Mouse (Mus musculus): ENCODE measurements at regions not wholly inside any gene's neighbourhood (a gene's known extent, or its start where the extent isn't known, plus 50 kb on each side); places are given as distances from the start of the nearest gene placed in this dataset.
A peak's percentile ranks its signal among the peaks of the same experiment; 100 is the strongest.

DNA sequence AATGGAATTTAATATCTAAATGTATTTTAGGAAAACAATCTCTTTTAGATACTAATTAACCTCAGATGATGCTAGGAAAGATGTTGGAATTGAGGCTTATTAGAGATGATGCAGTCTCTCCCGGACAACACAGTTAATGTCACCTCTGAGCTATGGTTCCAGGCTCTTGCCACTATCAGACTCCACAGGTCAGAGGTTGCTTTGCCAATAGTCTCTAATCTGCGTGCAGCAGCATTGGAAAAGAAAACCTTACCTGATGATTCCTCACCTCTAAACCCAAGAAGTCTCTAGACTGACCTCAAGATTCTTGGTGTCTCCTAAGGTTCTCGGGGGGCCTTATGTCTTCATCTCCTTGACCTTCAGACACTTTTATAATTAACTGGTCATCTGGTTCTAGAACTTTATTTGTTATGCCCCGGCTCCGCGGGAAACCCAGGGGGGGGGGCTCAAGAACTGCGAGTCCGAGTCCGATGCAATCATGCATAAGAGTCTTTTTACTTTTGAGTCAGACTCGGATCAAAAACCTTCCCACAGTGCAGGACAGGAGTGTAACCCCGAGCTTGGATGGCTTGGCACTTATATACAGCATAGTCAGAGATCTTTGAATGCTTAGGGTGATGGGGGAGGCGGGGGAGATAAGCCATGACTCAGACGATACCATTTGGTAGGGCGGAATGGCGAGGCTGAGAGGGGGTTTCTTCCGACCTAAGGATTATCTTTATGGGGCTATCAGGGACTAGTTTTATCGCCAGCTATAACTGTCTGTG, 626.9 kb downstream of the Zfp706 start:
- no peaks in the 10 kb centered on the region for H3K4me1 ChIP-seq (ENCODE audit: control insufficient read depth in 2 of 2, insufficient read depth in 2 of 2, low read length in 2 of 2, poor library complexity in 1 of 2)
- TF ChIP-seq ZC3H11A (IDR thresholded peaks at IDR 0.05; ENCODE audit: borderline replicate concordance, low read depth, low read length) (no peak), CHD2 (IDR thresholded peaks at IDR 0.05; ENCODE audit: low read depth, low read length) (no peak), ZNF384 (IDR thresholded peaks at IDR 0.05; ENCODE audit: low read depth, low read length) (no peak), MAFK (IDR thresholded peaks at IDR 0.05; ENCODE audit: insufficient read depth, low read depth, low read length) (no peak), HCFC1 (IDR thresholded peaks at IDR 0.05; ENCODE audit: borderline replicate concordance, insufficient read depth, low read length) (no peak)
- H3K9me3 ChIP-seq (ENCODE audit: control insufficient read depth, insufficient read depth, low read depth, low read length) = no peaks in the 10 kb centered on the region
- no peak overlapping the region for H3K27ac ChIP-seq (ENCODE audit: insufficient read depth, low read depth, low read length, poor library complexity, severe bottlenecking)
- no peak overlapping the region for H3K4me3 ChIP-seq (ENCODE audit: insufficient read depth in 1 of 2, low read depth in 1 of 2, low read length in 2 of 2, poor library complexity in 1 of 2, severe bottlenecking in 1 of 2)
- no peaks in the 10 kb centered on the region for H3K36me3 ChIP-seq (ENCODE audit: control insufficient read depth, insufficient read depth, low read length, poor library complexity, severe bottlenecking)
- H3K9ac ChIP-seq (ENCODE audit: insufficient read depth, low read depth, low read length, poor library complexity, severe bottlenecking) = no peak overlapping the region
- in situ Hi-C loops (cut with MboI; ENCODE audit: low sequenced_read_pairs in 2 of 2, unreplicated experiment in 2 of 2) = no loop called here
- DNase-seq (ENCODE audit: low read depth, low spot score) = no peak

DNA sequence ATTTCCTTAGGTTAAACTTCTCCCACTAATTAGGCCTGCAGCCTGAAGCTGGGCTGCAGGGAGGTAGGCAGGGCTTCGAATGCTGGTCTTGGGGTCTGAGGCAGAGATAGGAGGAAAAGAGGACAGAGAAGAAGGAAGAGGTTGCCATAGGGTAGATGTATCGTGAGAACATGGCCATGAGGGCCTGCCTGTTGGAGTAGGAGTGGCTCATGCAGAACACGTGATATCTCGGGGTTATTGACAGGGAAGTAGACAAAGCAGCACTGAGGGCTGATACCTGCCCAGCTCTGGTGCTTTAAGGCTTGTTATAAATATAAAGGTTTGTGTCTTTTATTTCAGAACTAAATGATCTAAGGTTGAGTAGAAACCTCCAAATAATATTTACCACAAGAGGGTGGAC, 628.9 kb downstream of the Zfp706 start:
- no peak for DNase-seq (ENCODE audit: low read depth, low spot score)
- no peak overlapping the region for H3K9ac ChIP-seq (ENCODE audit: insufficient read depth, low read depth, low read length, poor library complexity, severe bottlenecking)
- no peak for TF ChIP-seq HCFC1 (IDR thresholded peaks at IDR 0.05; ENCODE audit: borderline replicate concordance, insufficient read depth, low read length)
- no peak for TF ChIP-seq ZNF384 (IDR thresholded peaks at IDR 0.05; ENCODE audit: low read depth, low read length)
- no peak for TF ChIP-seq MAFK (IDR thresholded peaks at IDR 0.05; ENCODE audit: insufficient read depth, low read depth, low read length)
- no peak for TF ChIP-seq ZC3H11A (IDR thresholded peaks at IDR 0.05; ENCODE audit: borderline replicate concordance, low read depth, low read length)
- no peak for TF ChIP-seq CHD2 (IDR thresholded peaks at IDR 0.05; ENCODE audit: low read depth, low read length)
- H3K36me3 ChIP-seq (ENCODE audit: control insufficient read depth, insufficient read depth, low read length, poor library complexity, severe bottlenecking) = no peaks in the 10 kb centered on the region
- H3K4me3 ChIP-seq (ENCODE audit: insufficient read depth in 1 of 2, low read depth in 1 of 2, low read length in 2 of 2, poor library complexity in 1 of 2, severe bottlenecking in 1 of 2) = no peak overlapping the region
- H3K4me1 ChIP-seq (ENCODE audit: control insufficient read depth in 2 of 2, insufficient read depth in 2 of 2, low read length in 2 of 2, poor library complexity in 1 of 2) = peaks cover under 1 to 5% of the 10 kb centered on the region in 2 experiments; a peak in 3 of 4 replicates
- no peaks in the 10 kb centered on the region for H3K9me3 ChIP-seq (ENCODE audit: control insufficient read depth, insufficient read depth, low read depth, low read length)
- in situ Hi-C loops (cut with MboI; ENCODE audit: low sequenced_read_pairs in 2 of 2, unreplicated experiment in 2 of 2) = no loop called here
- H3K27ac ChIP-seq (ENCODE audit: insufficient read depth, low read depth, low read length, poor library complexity, severe bottlenecking) = no peak overlapping the region

DNA sequence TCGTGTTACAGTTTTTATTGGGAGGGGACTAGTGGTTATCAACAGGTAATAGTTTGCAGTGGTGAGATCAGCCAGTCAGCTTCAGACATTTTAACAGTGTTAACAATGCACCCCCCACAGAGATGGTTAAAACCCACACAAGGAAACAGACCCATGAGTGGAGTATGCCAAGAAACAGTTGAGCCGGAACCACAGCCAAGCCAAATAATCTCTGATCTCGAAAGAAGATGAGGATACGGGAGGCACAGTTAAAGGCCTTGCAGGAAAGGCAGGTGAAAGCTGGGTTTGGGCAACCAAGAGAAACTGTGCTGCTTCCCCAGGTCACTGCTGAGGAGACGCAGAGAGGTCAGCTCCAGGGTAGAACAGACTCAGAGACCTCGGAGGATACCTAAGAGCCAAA, 631.0 kb downstream of the Zfp706 start:
- Histone ChIP-seq H3K9ac (ENCODE audit: insufficient read depth, low read depth, low read length, poor library complexity, severe bottlenecking) (no peak overlapping the region), H3K4me1 (ENCODE audit: control insufficient read depth in 2 of 2, insufficient read depth in 2 of 2, low read length in 2 of 2, poor library complexity in 1 of 2) (peaks cover 4 to 9% of the 10 kb centered on the region in 2 experiments), H3K4me3 (ENCODE audit: insufficient read depth in 1 of 2, low read depth in 1 of 2, low read length in 2 of 2, poor library complexity in 1 of 2, severe bottlenecking in 1 of 2) (no peak overlapping the region), H3K36me3 (ENCODE audit: control insufficient read depth, insufficient read depth, low read length, poor library complexity, severe bottlenecking) (no peaks in the 10 kb centered on the region), H3K9me3 (ENCODE audit: control insufficient read depth, insufficient read depth, low read depth, low read length) (no peaks in the 10 kb centered on the region), H3K27ac (ENCODE audit: insufficient read depth, low read depth, low read length, poor library complexity, severe bottlenecking) (no peak overlapping the region)
- no peak for TF ChIP-seq ZC3H11A (IDR thresholded peaks at IDR 0.05; ENCODE audit: borderline replicate concordance, low read depth, low read length)
- TF ChIP-seq HCFC1 (IDR thresholded peaks at IDR 0.05; ENCODE audit: borderline replicate concordance, insufficient read depth, low read length) = no peak
- no peak for TF ChIP-seq MAFK (IDR thresholded peaks at IDR 0.05; ENCODE audit: insufficient read depth, low read depth, low read length)
- TF ChIP-seq ZNF384 (IDR thresholded peaks at IDR 0.05; ENCODE audit: low read depth, low read length) = no peak
- no peak for TF ChIP-seq CHD2 (IDR thresholded peaks at IDR 0.05; ENCODE audit: low read depth, low read length)
- in situ Hi-C loops (cut with MboI; ENCODE audit: low sequenced_read_pairs in 2 of 2, unreplicated experiment in 2 of 2) = no loop called here
- DNase-seq (ENCODE audit: low read depth, low spot score) = no peak

DNA sequence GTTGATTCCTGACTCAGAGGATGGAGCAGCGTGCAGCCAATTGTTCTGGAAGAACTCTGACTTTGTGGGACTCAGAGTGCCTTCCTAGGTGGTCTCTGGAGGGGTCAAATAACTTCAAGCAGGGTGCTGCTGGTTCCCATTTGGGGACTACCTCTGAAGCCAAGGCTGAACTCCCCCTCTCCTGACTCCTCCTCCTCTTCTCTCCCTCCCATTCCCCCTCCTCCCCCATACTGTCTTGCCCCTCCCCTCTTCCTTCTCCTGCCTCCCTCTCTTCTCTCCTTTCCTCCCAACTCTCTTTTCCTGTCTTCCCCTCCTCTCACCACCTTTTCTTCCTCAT, 632.1 kb downstream of the Zfp706 start:
- no peak overlapping the region for H3K9ac ChIP-seq (ENCODE audit: insufficient read depth, low read depth, low read length, poor library complexity, severe bottlenecking)
- H3K4me1 ChIP-seq (ENCODE audit: control insufficient read depth in 2 of 2, insufficient read depth in 2 of 2, low read length in 2 of 2, poor library complexity in 1 of 2) = peaks cover 4 to 11% of the 10 kb centered on the region in 2 experiments
- no peaks in the 10 kb centered on the region for H3K9me3 ChIP-seq (ENCODE audit: control insufficient read depth, insufficient read depth, low read depth, low read length)
- no peak overlapping the region for H3K27ac ChIP-seq (ENCODE audit: insufficient read depth, low read depth, low read length, poor library complexity, severe bottlenecking)
- peak; percentile 33 for DNase-seq (ENCODE audit: low read depth, low spot score)
- no peaks in the 10 kb centered on the region for H3K36me3 ChIP-seq (ENCODE audit: control insufficient read depth, insufficient read depth, low read length, poor library complexity, severe bottlenecking)
- TF ChIP-seq HCFC1 (IDR thresholded peaks at IDR 0.05; ENCODE audit: borderline replicate concordance, insufficient read depth, low read length) (no peak), MAFK (IDR thresholded peaks at IDR 0.05; ENCODE audit: insufficient read depth, low read depth, low read length) (no peak), CHD2 (IDR thresholded peaks at IDR 0.05; ENCODE audit: low read depth, low read length) (no peak), ZC3H11A (IDR thresholded peaks at IDR 0.05; ENCODE audit: borderline replicate concordance, low read depth, low read length) (no peak), ZNF384 (IDR thresholded peaks at IDR 0.05; ENCODE audit: low read depth, low read length) (no peak)
- H3K4me3 ChIP-seq (ENCODE audit: insufficient read depth in 1 of 2, low read depth in 1 of 2, low read length in 2 of 2, poor library complexity in 1 of 2, severe bottlenecking in 1 of 2) = peak overlapping the region in 1 of 2 experiments; percentile 64; a peak in 1 of 4 replicates
- in situ Hi-C loops (cut with MboI; ENCODE audit: low sequenced_read_pairs in 2 of 2, unreplicated experiment in 2 of 2) = no loop called here
